Mouse (Mus musculus) G1E (cell line): ENCODE data around the gene Nbeal2. TPM values are rescaled to one million over a fixed set of nuclear protein-coding genes. Genes with fewer than 3 reads are reported as not detected.

ENCODE experiments used
- ATAC-seq: 2 replicates; pipeline ENCODE4 v1.8.0; 2016; ENCODE audit warnings: mild to moderate bottlenecking; ENCODE audit not compliant: insufficient number of reproducible peaks, poor library complexity, low FRiP score, severe bottlenecking; ENCODE audit errors: extremely low read depth
- DNase-seq: peaks from one replicate; pipeline ENCODE4 v3.0.0; 2012; ENCODE audit warnings: low spot score
- H3K27me3 ChIP-seq: 2 replicates; pipeline ENCODE4 v1.6.1; 2012; ENCODE audit warnings: mild to moderate bottlenecking, low read length, inconsistent platforms; ENCODE audit not compliant: insufficient read depth
- H3K36me3 ChIP-seq: replicated peaks from 2 replicates; pipeline ENCODE3; 2012; ENCODE audit warnings: mild to moderate bottlenecking, inconsistent platforms
- H3K4me1 ChIP-seq: 2 replicates; pipeline ENCODE4 v1.6.1; 2012; ENCODE audit warnings: low read depth, low read length, inconsistent platforms, mixed read lengths; ENCODE audit not compliant: insufficient read depth
- H3K4me3 ChIP-seq: 2 replicates; pipeline ENCODE4 v1.5.1; 2012; ENCODE audit warnings: low read depth, mild to moderate bottlenecking, inconsistent platforms, low read length, moderate library complexity, mixed read lengths
- H3K9me3 ChIP-seq: replicated peaks from 2 replicates; pipeline ENCODE4 v1.6.1; 2012; ENCODE audit warnings: inconsistent platforms
- CTCF ChIP-seq: IDR thresholded peaks from 2 replicates; pipeline ENCODE4 v1.5.1; 2012; ENCODE audit warnings: low read depth, low read length, inconsistent platforms, mixed read lengths
- GATA1 ChIP-seq: IDR thresholded peaks from 2 replicates; pipeline ENCODE4 v1.6.1; 2012; ENCODE audit warnings: borderline replicate concordance, low read length, inconsistent platforms, mixed read lengths
- GATA2 ChIP-seq: IDR thresholded peaks from 2 replicates; pipeline ENCODE4 v1.6.1; 2012; ENCODE audit warnings: low read depth, low read length, inconsistent platforms, borderline replicate concordance
- POLR2AphosphoS5 ChIP-seq: IDR thresholded peaks from 2 replicates; pipeline ENCODE4 v1.6.1; 2012; ENCODE audit warnings: low read depth, low read length, inconsistent platforms; ENCODE audit not compliant: insufficient replicate concordance
- TAL1 ChIP-seq: conservative IDR thresholded peaks from 2 replicates; pipeline ENCODE4 v1.6.1; 2012; ENCODE audit warnings: low read depth, low read length, inconsistent platforms, mixed read lengths
- polyA plus RNA-seq: library from polyadenylated mRNA; stranded (reverse); fragments of >175 nt; gene quantifications from 2 replicates; pipeline ENCODE4 v1.2.3, GENCODE M21; 2012
- total RNA-seq, 2 experiments: library from RNA; stranded (forward) in 1 of 2; stranded (reverse) in 1 of 2; fragments of 200-1000 nt in 1 of 2; fragments of >200 nt in 1 of 2; fragmentation: Nextera tagmentation in 1 of 2; gene quantifications; 2 replicates each; pipeline ENCODE4 v1.2.3; 2014 to 2017

Nbeal2 gene
- total and polyA plus RNA-seq, 3 experiments = 26.1 to 64.7 (median 32.5) TPM

DNA sequence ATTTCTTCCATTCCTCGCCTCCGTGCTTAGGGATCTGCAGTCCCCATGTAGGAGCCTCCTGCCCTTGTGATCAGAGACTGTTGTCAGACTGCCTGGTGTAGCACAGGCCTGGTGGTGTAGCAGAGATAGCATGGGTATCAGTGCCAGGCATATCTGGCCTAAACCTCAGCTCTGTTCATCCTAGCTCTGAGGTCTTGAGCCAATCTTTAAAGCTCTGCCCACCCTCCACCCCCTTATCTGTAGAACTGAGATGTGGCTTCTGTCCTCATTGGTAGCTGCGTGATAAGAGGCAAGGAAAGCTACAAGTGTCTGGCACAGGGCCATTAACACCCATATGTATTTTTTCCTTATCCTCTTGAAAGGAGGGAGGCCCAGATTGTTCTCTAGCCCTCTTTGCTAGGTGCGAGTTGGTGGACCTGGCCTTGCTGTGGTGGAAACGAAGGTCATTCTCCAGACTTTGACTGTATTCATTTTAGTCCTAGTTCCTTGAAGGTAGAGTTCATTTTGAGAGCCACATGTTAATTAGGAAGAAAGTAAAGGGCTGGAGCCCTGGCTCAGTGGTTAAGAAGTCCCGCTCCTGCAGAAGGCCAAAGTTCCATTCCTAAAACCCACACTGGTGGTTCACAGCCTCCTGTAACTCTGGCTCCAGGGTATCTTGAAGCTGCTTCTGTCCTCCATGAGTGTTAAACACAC, 14.8 kb upstream of the Nbeal2 start:
- H3K36me3 ChIP-seq = peaks cover 48% of the 10 kb centered on the region
- DNase-seq = peak; percentile 68
- H3K9me3 ChIP-seq = no peaks in the 10 kb centered on the region
- ATAC-seq = peak; percentile 78
- H3K27me3 ChIP-seq = no peaks in the 10 kb centered on the region
- no peak for TF ChIP-seq CTCF
- peak; percentile 99 for TF ChIP-seq TAL1
- no peak for TF ChIP-seq POLR2AphosphoS5
- TF ChIP-seq GATA2 = 0 out of 2 replicates have a peak, but pooled peaks have one; percentile 21
- peaks cover 89% of the 10 kb centered on the region for H3K4me1 ChIP-seq
- no peak overlapping the region; the same call in 1 of the 2 replicates for H3K4me3 ChIP-seq

- Histone ChIP-seq H3K4me3 (peak overlapping the region; percentile 6; the same call in 1 of the 2 replicates), H3K9me3 (no peaks in the 10 kb centered on the region), H3K4me1 (peaks cover 87% of the 10 kb centered on the region), H3K27me3 (no peaks in the 10 kb centered on the region), H3K36me3 (peaks cover 43% of the 10 kb centered on the region)
- peak; percentile 31 for ATAC-seq
- peak; percentile 35 for DNase-seq
- TF ChIP-seq CTCF (no peak), TAL1 (no peak), POLR2AphosphoS5 (no peak), GATA1 (no peak), GATA2 (no peak)
These were observed 13.4 kb upstream of the Nbeal2 start for GRCm38 (mm10) chr9:110667219-110667836.

DNA sequence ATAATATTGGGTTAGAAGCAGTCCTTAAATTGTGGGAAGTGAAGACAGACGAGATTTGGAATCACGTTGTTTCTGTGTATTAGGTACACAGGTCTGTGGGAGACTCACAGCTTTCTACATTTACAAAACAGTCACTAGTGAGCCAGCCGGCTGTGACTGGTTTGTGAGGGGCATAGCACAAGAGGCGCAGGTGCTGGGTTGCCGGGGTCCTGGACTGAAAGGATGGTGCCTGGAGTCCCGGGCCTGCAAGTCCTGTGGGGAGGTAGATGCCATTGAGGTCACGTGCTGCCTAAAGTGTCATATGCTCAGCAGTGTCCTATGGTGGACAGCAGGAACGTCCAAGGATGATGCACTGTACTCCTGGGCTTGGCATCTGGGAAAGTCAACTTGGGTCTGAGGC, 12.4 kb upstream of the Nbeal2 start:
- no peaks in the 10 kb centered on the region for H3K9me3 ChIP-seq
- no peak for ATAC-seq
- no peak for DNase-seq

GRCm38 (mm10) chr9:110665912-110666311, 12.0 kb upstream of the Nbeal2 start:
- DNase-seq (peak; percentile 82), ATAC-seq (peak; percentile 71)
- peak overlapping the region; percentile 69; the same call in 1 of the 2 replicates for H3K4me3 ChIP-seq
- H3K36me3 ChIP-seq = peaks cover 42% of the 10 kb centered on the region
- H3K9me3 ChIP-seq = no peaks in the 10 kb centered on the region
- TF ChIP-seq POLR2AphosphoS5 = no peak
- peak; percentile 94 for TF ChIP-seq TAL1
- TF ChIP-seq GATA1 = no peak
- no peak for TF ChIP-seq GATA2
- H3K27me3 ChIP-seq = no peaks in the 10 kb centered on the region
- H3K4me1 ChIP-seq = peaks cover 92% of the 10 kb centered on the region

More for the DNA sequence above, 12.4 kb upstream of the Nbeal2 start:
- H3K36me3 ChIP-seq = peaks cover 47% of the 10 kb centered on the region
- H3K4me3 ChIP-seq = peak overlapping the region; percentile 69; the same call in 1 of the 2 replicates
- peaks cover 92% of the 10 kb centered on the region for H3K4me1 ChIP-seq
- TF ChIP-seq CTCF (no peak), TAL1 (no peak), POLR2AphosphoS5 (no peak), GATA2 (no peak), GATA1 (no peak)
- no peaks in the 10 kb centered on the region for H3K27me3 ChIP-seq

GRCm38 (mm10) chr9:110662844-110663243, 8.9 kb upstream of the Nbeal2 start:
- H3K27me3 ChIP-seq = no peaks in the 10 kb centered on the region
- TF ChIP-seq GATA1 (no peak), TAL1 (no peak), GATA2 (no peak), POLR2AphosphoS5 (no peak), CTCF (no peak)
- ATAC-seq (no peak), DNase-seq (no peak)
- no peak overlapping the region for H3K4me3 ChIP-seq
- H3K4me1 ChIP-seq = peaks cover 87% of the 10 kb centered on the region
- peaks cover 45% of the 10 kb centered on the region for H3K36me3 ChIP-seq
- no peaks in the 10 kb centered on the region for H3K9me3 ChIP-seq
